In the genomic region with DNA sequence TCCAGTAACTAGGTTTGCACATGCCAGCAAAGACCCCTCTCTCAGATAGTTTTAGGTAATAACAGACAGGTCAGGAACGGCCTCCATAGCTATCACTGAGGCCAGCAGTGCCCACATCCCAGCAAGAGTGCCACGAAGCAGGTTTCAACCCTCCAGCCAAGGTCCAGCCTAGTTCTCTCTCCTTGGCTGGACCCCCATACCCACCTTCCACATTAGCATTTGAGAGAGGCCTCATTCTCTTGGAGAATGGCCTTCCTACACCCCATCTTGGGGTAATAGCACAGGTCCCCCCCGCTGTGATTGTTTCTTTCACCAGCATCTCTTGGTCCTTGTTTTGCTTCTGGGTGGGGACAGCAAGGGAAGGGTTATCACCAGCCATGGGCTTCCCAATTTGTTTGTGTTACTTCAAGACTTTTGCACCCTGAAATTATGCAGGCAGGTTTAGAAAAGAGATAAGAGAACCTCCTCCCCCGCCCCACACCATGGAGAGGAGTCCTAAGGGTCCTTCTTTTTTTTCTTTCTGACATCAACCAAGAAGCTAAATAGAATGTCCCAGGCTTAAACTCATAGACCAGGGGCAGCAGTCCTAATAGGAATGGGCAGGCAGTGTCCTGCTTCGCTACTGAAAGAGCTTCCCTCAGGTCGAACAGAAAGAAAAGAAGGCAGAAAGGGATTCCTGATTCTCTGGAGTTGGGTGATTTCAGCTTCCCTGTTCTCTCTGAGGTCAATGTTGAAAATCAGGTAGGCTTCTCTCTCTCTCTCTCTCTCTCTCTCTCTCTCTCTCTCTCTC, we compare ENCODE assay signal across 16 mouse cellular contexts. TPM values are rescaled to one million over a fixed set of nuclear protein-coding genes. Genes with fewer than 3 reads are reported as not detected.
DNase-seq lines count a peak whose midpoint lies in the region; ATAC-seq lines count a peak whose summit lies in the region.
"Had no signal": no experiment of that assay in that cellular context is flagged by ENCODE, and none has a peak within 500 bp of the region (broad histone marks: within the 10 kb centered on the region; RNA-seq: fewer than 3 reads in every experiment).

No protein-coding gene starts in this region.

- H3K4me3 ChIP-seq in forebrain, embryonic 10.5 days = no peak overlapping the region
- no peak overlapping the region for H3K4me3 ChIP-seq in forebrain, embryonic 15.5 days
- H3K4me3 ChIP-seq in hindbrain, embryonic 14.5 days (replicated peaks; ENCODE audit: low read length) = peak overlapping the region; percentile 39
- peak overlapping the region; percentile 62 for H3K4me3 ChIP-seq in midbrain, embryonic 12.5 days
- peak overlapping the region; percentile 41 for H3K4me3 ChIP-seq in neural tube, embryonic 13.5 days
- H3K4me3 ChIP-seq: stomach, embryonic 15.5 days had no signal

- no peak overlapping the region for H3K4me2 ChIP-seq in forebrain, embryonic 15.5 days (replicated peaks)
- peak overlapping the region; percentile 56 for H3K4me2 ChIP-seq in hindbrain, embryonic 14.5 days (replicated peaks)
- peak overlapping the region; percentile 77 for H3K4me2 ChIP-seq in midbrain, embryonic 12.5 days (replicated peaks)
- H3K4me2 ChIP-seq in neural tube, embryonic 13.5 days = peak overlapping the region; percentile 36

- H3K27ac ChIP-seq in forebrain, embryonic 10.5 days = no peak overlapping the region
- no peak overlapping the region for H3K27ac ChIP-seq in forebrain, embryonic 15.5 days (replicated peaks)
- H3K27ac ChIP-seq in hindbrain, embryonic 14.5 days = peak overlapping the region; percentile 81
- H3K27ac ChIP-seq in midbrain, embryonic 12.5 days (replicated peaks) = peak overlapping the region; percentile 88
- H3K27ac ChIP-seq in neural tube, embryonic 13.5 days (replicated peaks) = no peak overlapping the region
- H3K27ac ChIP-seq: kidney, postnatal 0 days; stomach, embryonic 15.5 days had no signal

- peak; percentile 26 for DNase-seq in forebrain, embryonic 10.5 days (ENCODE audit: extremely low spot score, low spot score)
- DNase-seq in hindbrain, embryonic 14.5 days (ENCODE audit: low spot score) = no peak
- no peak for DNase-seq in lung, postnatal 36 days
- DNase-seq in thymus, postnatal 25 days = no peak
- DNase-seq in ovary, postnatal 10 days (ENCODE audit: low spot score) = no peak
- DNase-seq: adrenal gland, adult 8-10 months; B cell, adult 2 months; left cerebral cortex, postnatal 4 days; lung, adult 18-20 months; retina, postnatal 1 day had no signal

- 1% methylated on average over 6 of the region's 6 CpGs for WGBS in forebrain, embryonic 10.5 days
- 3% methylated on average over 6 of the region's 6 CpGs for WGBS in forebrain, embryonic 15.5 days
- WGBS in hindbrain, embryonic 14.5 days = 6% methylated on average over 6 of the region's 6 CpGs
- 4% methylated on average over 6 of the region's 6 CpGs for WGBS in midbrain, embryonic 12.5 days
- 5% methylated on average over 6 of the region's 6 CpGs for WGBS in neural tube, embryonic 13.5 days

- no peak overlapping the region for H3K9ac ChIP-seq in forebrain, embryonic 15.5 days (replicated peaks)
- peak overlapping the region; percentile 65 for H3K9ac ChIP-seq in hindbrain, embryonic 14.5 days
- H3K9ac ChIP-seq in midbrain, embryonic 12.5 days (replicated peaks) = peak overlapping the region; percentile 77
- H3K9ac ChIP-seq in neural tube, embryonic 13.5 days = no peak overlapping the region
- H3K9ac ChIP-seq: stomach, embryonic 15.5 days had no signal

- no peaks in the 10 kb centered on the region for H3K36me3 ChIP-seq in forebrain, embryonic 10.5 days (replicated peaks)
- no peaks in the 10 kb centered on the region for H3K36me3 ChIP-seq in forebrain, embryonic 15.5 days
- no peaks in the 10 kb centered on the region for H3K36me3 ChIP-seq in hindbrain, embryonic 14.5 days (replicated peaks; ENCODE audit: control insufficient read depth, insufficient read depth)
- H3K36me3 ChIP-seq in midbrain, embryonic 12.5 days = no peaks in the 10 kb centered on the region
- no peaks in the 10 kb centered on the region for H3K36me3 ChIP-seq in neural tube, embryonic 13.5 days
- H3K36me3 ChIP-seq: stomach, embryonic 15.5 days had no signal

- peaks cover 100% of the 10 kb centered on the region for H3K27me3 ChIP-seq in forebrain, embryonic 10.5 days (ENCODE audit: poor library complexity, severe bottlenecking)
- H3K27me3 ChIP-seq in forebrain, embryonic 15.5 days = peaks cover 76% of the 10 kb centered on the region
- H3K27me3 ChIP-seq in hindbrain, embryonic 14.5 days (ENCODE audit: control insufficient read depth, insufficient read depth, low read length) = peaks cover 80% of the 10 kb centered on the region
- H3K27me3 ChIP-seq in midbrain, embryonic 12.5 days = peaks cover 87% of the 10 kb centered on the region
- peaks cover 93% of the 10 kb centered on the region for H3K27me3 ChIP-seq in neural tube, embryonic 13.5 days

- H3K4me1 ChIP-seq in forebrain, embryonic 10.5 days = peaks cover 32% of the 10 kb centered on the region
- peaks cover 26% of the 10 kb centered on the region for H3K4me1 ChIP-seq in forebrain, embryonic 15.5 days
- no peaks in the 10 kb centered on the region for H3K4me1 ChIP-seq in hindbrain, embryonic 14.5 days (replicated peaks; ENCODE audit: control insufficient read depth, insufficient read depth, low read length)
- peaks cover 19% of the 10 kb centered on the region for H3K4me1 ChIP-seq in midbrain, embryonic 12.5 days
- peaks cover 20% of the 10 kb centered on the region for H3K4me1 ChIP-seq in neural tube, embryonic 13.5 days (replicated peaks)

- H3K9me3 ChIP-seq in forebrain, embryonic 10.5 days = no peaks in the 10 kb centered on the region
- no peaks in the 10 kb centered on the region for H3K9me3 ChIP-seq in forebrain, embryonic 15.5 days
- no peaks in the 10 kb centered on the region for H3K9me3 ChIP-seq in hindbrain, embryonic 14.5 days (ENCODE audit: control insufficient read depth, low read length)
- no peaks in the 10 kb centered on the region for H3K9me3 ChIP-seq in midbrain, embryonic 12.5 days
- H3K9me3 ChIP-seq in neural tube, embryonic 13.5 days = no peaks in the 10 kb centered on the region
- H3K9me3 ChIP-seq: stomach, embryonic 15.5 days had no signal

- ATAC-seq in forebrain, embryonic 15.5 days (replicated peaks) = no peak
- no peak for ATAC-seq in hindbrain, embryonic 14.5 days (ENCODE audit: low FRiP score)
- no peak for ATAC-seq in midbrain, embryonic 12.5 days (ENCODE audit: low FRiP score, low read depth)
- no peak for ATAC-seq in neural tube, embryonic 13.5 days (ENCODE audit: low read depth)

RNA-seq across cellular contexts. Expression of a gene that starts 3.5 kb away (rescaled TPM):
- polyA plus RNA-seq in forebrain, embryonic 10.5 days (2016; fragmentation: Nextera tagmentation; extraction: Ambion mirVana) = 0.10 TPM in 2 replicates
- polyA plus RNA-seq in forebrain, embryonic 15.5 days (2015; fragmentation: Nextera tagmentation; extraction: Ambion mirVana) = not detected in 2 replicates
- 2.7 and 6.2 TPM in 2 replicates for polyA plus RNA-seq in hindbrain, embryonic 14.5 days (2014; fragmentation: Nextera tagmentation; extraction: Ambion mirVana)
- polyA plus RNA-seq in midbrain, embryonic 12.5 days (2016; fragmentation: Nextera tagmentation; extraction: Ambion mirVana) = 7.3 and 10.3 TPM in 2 replicates
- 1.4 and 1.6 TPM in 2 replicates for polyA plus RNA-seq in neural tube, embryonic 13.5 days (2015; fragmentation: Nextera tagmentation; extraction: Ambion mirVana)
- polyA plus RNA-seq: intestine, embryonic 14.5 days; kidney, postnatal 0 days had no signal

Comparison
In these comparisons a context has a peak if more than half of its experiments do, and no peak if none do; other contexts are left out.
1. H3K27ac ChIP-seq: peak in hindbrain, embryonic 14.5 days (single experiment) and midbrain, embryonic 12.5 days (single experiment); none in forebrain, embryonic 10.5 days (single experiment), forebrain, embryonic 15.5 days (single experiment) and neural tube, embryonic 13.5 days (single experiment).
2. H3K4me3 ChIP-seq: peak in hindbrain, embryonic 14.5 days (single experiment), midbrain, embryonic 12.5 days (single experiment) and neural tube, embryonic 13.5 days (single experiment); none in forebrain, embryonic 10.5 days (single experiment) and forebrain, embryonic 15.5 days (single experiment).
3. H3K9ac ChIP-seq: peak in hindbrain, embryonic 14.5 days (single experiment) and midbrain, embryonic 12.5 days (single experiment); none in forebrain, embryonic 15.5 days (single experiment) and neural tube, embryonic 13.5 days (single experiment).